ENCODE assay signal across 8 mouse cellular contexts in the genomic region with DNA sequence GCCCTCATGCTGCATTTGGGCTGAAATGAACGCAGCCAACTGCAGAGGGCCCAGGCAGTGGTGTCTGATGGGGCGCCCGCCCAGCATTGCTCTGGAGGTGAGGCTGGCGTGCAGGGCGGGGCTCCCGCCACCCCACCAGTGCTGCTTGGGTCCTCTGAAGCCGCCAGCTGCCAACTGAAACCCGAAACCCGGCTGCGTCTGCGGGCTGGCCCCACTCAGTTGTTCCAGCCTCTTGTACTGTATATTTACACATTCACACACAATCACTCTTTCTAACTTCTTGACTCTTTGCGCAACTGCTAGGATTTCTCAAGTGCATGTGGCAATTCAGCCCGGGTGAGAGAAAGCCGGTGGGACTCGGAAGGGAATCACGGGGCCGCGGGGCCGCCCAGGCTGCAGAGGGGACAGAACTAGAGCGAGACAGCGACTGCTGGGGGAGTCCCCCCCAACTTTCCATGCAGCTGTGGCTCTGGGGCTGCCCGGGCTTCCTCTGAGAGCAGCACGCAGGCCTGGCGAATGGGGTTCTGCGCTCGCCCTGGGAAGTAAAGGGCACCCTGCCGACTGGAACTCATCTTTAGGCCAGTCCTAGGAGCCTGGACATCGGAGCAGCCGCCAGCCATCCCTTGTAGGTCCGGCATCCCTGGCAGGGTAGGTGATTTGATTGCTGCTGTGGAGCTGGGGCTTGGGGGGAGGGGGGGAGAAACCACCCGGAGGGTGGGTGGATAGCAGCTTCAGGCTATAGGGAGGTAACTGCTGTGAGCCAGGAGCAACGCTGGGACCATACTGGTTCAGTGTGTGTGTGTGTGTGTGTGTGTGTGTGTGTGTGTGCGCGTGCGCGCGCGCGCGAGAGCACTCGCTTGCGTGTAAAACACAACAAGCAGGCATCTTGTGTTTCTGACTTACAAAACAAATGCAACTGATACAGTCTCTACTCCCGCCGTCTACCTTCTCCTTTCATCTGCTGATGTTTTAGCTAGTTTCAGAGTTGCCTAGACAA. TPM values are rescaled to one million over a fixed set of nuclear protein-coding genes. Genes with fewer than 3 reads are reported as not detected.
DNase-seq lines count a peak whose midpoint lies in the region; ATAC-seq and TF ChIP-seq lines count a peak whose summit lies in the region.

A gene (plus strand): TSS at position 177 of the 997 bp plus-strand sequence.

- no peaks in the 10 kb centered on the region for H3K36me3 ChIP-seq in embryonic facial prominence, embryonic 12.5 days
- no peaks in the 10 kb centered on the region for H3K36me3 ChIP-seq in kidney, adult 2 months (ENCODE audit: control insufficient read depth, insufficient read depth, low read length)
- no peaks in the 10 kb centered on the region for H3K36me3 ChIP-seq in liver, embryonic 12.5 days
- no peaks in the 10 kb centered on the region for H3K36me3 ChIP-seq in splenic B cell, adult 2 months (ENCODE audit: control insufficient read depth, insufficient read depth, low read length, poor library complexity, severe bottlenecking)

- no peaks in the 10 kb centered on the region for H3K4me1 ChIP-seq in cerebellum, adult 2 months (ENCODE audit: control insufficient read depth, insufficient read depth, low read length)
- H3K4me1 ChIP-seq in embryonic facial prominence, embryonic 12.5 days, result peaks cover 30% of the 10 kb centered on the region
- H3K4me1 ChIP-seq in kidney, adult 2 months (ENCODE audit: control insufficient read depth, insufficient read depth, low read length), result no peaks in the 10 kb centered on the region
- H3K4me1 ChIP-seq in liver, embryonic 12.5 days, result 0 out of 2 replicates have a peak, but pooled peaks cover 3% of the 10 kb centered on the region

- no peak within 1 kb of the TSS for H3K4me3 ChIP-seq in cerebellum, adult 2 months (replicated peaks; ENCODE audit: insufficient read depth, low read depth, low read length)
- H3K4me3 ChIP-seq in embryonic facial prominence, embryonic 12.5 days, result peak within 1 kb of the TSS; percentile 58
- H3K4me3 ChIP-seq in kidney, adult 2 months (ENCODE audit: insufficient read depth, low read depth, low read length), result peak within 1 kb of the TSS; percentile 53
- H3K4me3 ChIP-seq in liver, embryonic 12.5 days, result peak within 1 kb of the TSS; percentile 50

- DNase-seq in cerebellum, adult 2 months, result peak; percentile 3 to 7
- DNase-seq in cerebellum, adult 18-20 months, result no peak
- no peak for DNase-seq in heart, adult 8-10 months (ENCODE audit: low spot score)
- peak; percentile 52 for DNase-seq in kidney, adult 2 months
- peak; percentile 83 for DNase-seq in splenic B cell, adult 2 months (ENCODE audit: low read depth, low spot score)

- no peaks in the 10 kb centered on the region for H3K27me3 ChIP-seq in cerebellum, adult 2 months (ENCODE audit: control insufficient read depth, insufficient read depth, low read length)
- H3K27me3 ChIP-seq in embryonic facial prominence, embryonic 12.5 days, result no peaks in the 10 kb centered on the region
- peaks cover 3% of the 10 kb centered on the region; the same call in 1 of the 2 replicates for H3K27me3 ChIP-seq in kidney, adult 2 months (replicated peaks; ENCODE audit: control insufficient read depth, insufficient read depth, low read length)
- peaks cover 14% of the 10 kb centered on the region for H3K27me3 ChIP-seq in liver, embryonic 12.5 days (replicated peaks)
- no peaks in the 10 kb centered on the region for H3K27me3 ChIP-seq in splenic B cell, adult 2 months (ENCODE audit: control insufficient read depth, insufficient read depth, low read length, poor library complexity, severe bottlenecking)

- no peak for TF ChIP-seq POLR2A in cerebellum, adult 2 months (IDR thresholded peaks at IDR 0.05; ENCODE audit: borderline replicate concordance, insufficient read depth, low read length)
- no peak for TF ChIP-seq POLR2A in kidney, adult 2 months (IDR thresholded peaks at IDR 0.05; ENCODE audit: low read depth, low read length)

- TF ChIP-seq CTCF in cerebellum, adult 2 months (IDR thresholded peaks at IDR 0.05; ENCODE audit: borderline replicate concordance, insufficient read depth, low read depth, low read length), result no peak
- TF ChIP-seq CTCF in kidney, adult 2 months (conservative IDR thresholded peaks at IDR 0.05; ENCODE audit: insufficient read depth, insufficient read length, low read depth, low read length), result no peak

- ATAC-seq in embryonic facial prominence, embryonic 12.5 days (ENCODE audit: insufficient number of reproducible peaks, insufficient read depth, low FRiP score, low TSS enrichment), result peak; percentile 95
- ATAC-seq in liver, embryonic 12.5 days, result peak; percentile 74
- peak; percentile 71 for ATAC-seq in monocyte, adult 5-6 weeks (replicated peaks; ENCODE audit: insufficient number of reproducible peaks, low FRiP score, low TSS enrichment, poor library complexity, severe bottlenecking)

- H3K27ac ChIP-seq in cerebellum, adult 2 months (ENCODE audit: insufficient read depth, low read length), result no peak within 1 kb of the TSS
- peak within 1 kb of the TSS; percentile 96 for H3K27ac ChIP-seq in embryonic facial prominence, embryonic 12.5 days
- peak within 1 kb of the TSS; percentile 1; the same call in 1 of the 2 replicates for H3K27ac ChIP-seq in kidney, adult 2 months (ENCODE audit: insufficient read depth, low read depth, low read length)
- H3K27ac ChIP-seq in liver, embryonic 12.5 days, result peak within 1 kb of the TSS; percentile 65

- H3K9me3 ChIP-seq in embryonic facial prominence, embryonic 12.5 days, result no peaks in the 10 kb centered on the region
- H3K9me3 ChIP-seq in liver, embryonic 12.5 days (replicated peaks), result no peaks in the 10 kb centered on the region

- 2% methylated on average over 44 of the region's 44 CpGs for WGBS in cerebellum, adult 2 months
- WGBS in embryonic facial prominence, embryonic 12.5 days, result under 1% methylated on average over 44 of the region's 44 CpGs
- WGBS in kidney, adult 2 months, result 1% methylated on average over 44 of the region's 44 CpGs
- WGBS in liver, embryonic 12.5 days (ENCODE audit: insufficient replicate concordance), result 3% methylated on average over 44 of the region's 44 CpGs

- H3K9ac ChIP-seq in embryonic facial prominence, embryonic 12.5 days, result peak within 1 kb of the TSS; percentile 68
- peak within 1 kb of the TSS; percentile 36; the same call in 1 of the 2 replicates for H3K9ac ChIP-seq in liver, embryonic 12.5 days

- peak within 1 kb of the TSS; percentile 64 for H3K4me2 ChIP-seq in embryonic facial prominence, embryonic 12.5 days (replicated peaks)
- H3K4me2 ChIP-seq in liver, embryonic 12.5 days, result peak within 1 kb of the TSS; percentile 60

RNA-seq across cellular contexts. Expression of the gene that starts here (rescaled TPM):
- 8.5 and 11.3 TPM in 2 replicates for polyA plus RNA-seq in cerebellum, adult 2 months (2012; rRNA removed)
- 20.7 and 22.4 TPM in 2 replicates for polyA plus RNA-seq in embryonic facial prominence, embryonic 12.5 days (2016; fragmentation: Nextera tagmentation; extraction: Ambion mirVana)
- total RNA-seq in heart, adult 8-10 months (2022), result 10 to 100 TPM; 19.9 to 26.1 (median 22.1) TPM
- 132 and 152 TPM in 2 replicates for polyA plus RNA-seq in kidney, adult 2 months (2012; rRNA removed)
- polyA plus RNA-seq in liver, embryonic 12.5 days (2016; fragmentation: Nextera tagmentation; extraction: Ambion mirVana), result 2.8 and 3.4 TPM in 2 replicates
- 2.9 to 5.0 TPM (median 4.5 TPM) in 3 replicates for total RNA-seq in monocyte, adult 5-6 weeks (2017)

Comparison
In these comparisons a context has a peak if more than half of its experiments do, and no peak if none do; other contexts are left out.
1. DNase-seq: peak in cerebellum, adult 2 months (2 of 2), kidney, adult 2 months (single experiment) and splenic B cell, adult 2 months (single experiment); none in cerebellum, adult 18-20 months (0 of 2) and heart, adult 8-10 months (single experiment).
2. Peak in every context shown above with its lines, with median percentiles within 50 percentile points of each other: ATAC-seq.